Mouse (Mus musculus): ENCODE measurements around the gene Man1c1.

DNA sequence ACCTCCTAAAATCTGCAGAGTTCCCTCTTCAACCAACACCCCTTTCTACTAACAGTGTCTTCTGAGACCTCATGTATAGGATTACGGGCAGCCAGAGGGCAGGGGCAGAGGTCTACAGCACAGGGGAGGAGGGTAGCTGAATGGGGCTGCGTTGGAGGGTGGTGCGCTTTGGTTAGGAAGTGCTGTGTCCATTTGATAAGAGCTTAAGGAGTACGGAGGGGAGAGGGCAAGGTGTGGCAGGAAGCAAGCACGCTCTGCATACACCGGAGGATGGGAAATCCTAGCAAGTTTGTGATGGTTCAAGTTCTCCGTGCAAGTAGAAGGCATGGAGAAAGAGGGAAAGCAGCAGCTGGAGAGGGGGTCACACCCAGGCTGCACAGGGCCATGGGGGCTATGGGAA lies 102.1 kb downstream of the Man1c1 start:
- TF ChIP-seq CTCF (IDR thresholded peaks at IDR 0.05; ENCODE audit: low read depth) (no peak), EP300 (optimal IDR thresholded peaks at IDR 0.05) (no peak)
